Mouse (Mus musculus) G1E-ER4 (cell line): ENCODE measurements at regions not wholly inside any gene's neighbourhood (a gene's known extent, or its start where the extent isn't known, plus 50 kb on each side); places are given as distances from the start of the nearest gene placed in this dataset.

Experiments used
- GATA1 ChIP-seq: IDR thresholded peaks from one replicate; pipeline ENCODE4 v1.8.0; 2012; ENCODE audit warnings: low read length, inconsistent platforms

DNA sequence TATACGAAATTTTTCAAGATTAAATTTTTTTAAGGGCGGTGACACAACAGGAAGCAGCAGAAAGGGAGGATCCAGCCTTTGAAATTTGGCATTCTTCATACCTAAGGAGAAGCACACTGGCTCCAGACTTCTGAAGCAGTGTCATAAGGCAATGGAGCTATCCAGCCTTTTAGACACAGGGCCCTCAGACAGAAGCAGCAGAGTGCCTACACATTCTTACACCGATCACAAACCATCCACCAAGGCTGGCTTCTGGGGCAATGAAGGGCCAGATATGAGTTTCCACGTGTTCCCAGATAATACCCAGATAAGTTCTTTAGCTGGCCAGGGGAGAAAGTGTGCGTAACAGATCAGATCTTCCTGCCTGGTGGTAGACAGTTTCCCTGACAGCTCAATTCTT is 205.5 kb upstream of the Hes1 start:
- TF ChIP-seq GATA1: no peak

- no peak for TF ChIP-seq GATA1
Measured at GRCm38 (mm10) chr16:29860306-29860705, 203.9 kb upstream of the Hes1 start.

DNA sequence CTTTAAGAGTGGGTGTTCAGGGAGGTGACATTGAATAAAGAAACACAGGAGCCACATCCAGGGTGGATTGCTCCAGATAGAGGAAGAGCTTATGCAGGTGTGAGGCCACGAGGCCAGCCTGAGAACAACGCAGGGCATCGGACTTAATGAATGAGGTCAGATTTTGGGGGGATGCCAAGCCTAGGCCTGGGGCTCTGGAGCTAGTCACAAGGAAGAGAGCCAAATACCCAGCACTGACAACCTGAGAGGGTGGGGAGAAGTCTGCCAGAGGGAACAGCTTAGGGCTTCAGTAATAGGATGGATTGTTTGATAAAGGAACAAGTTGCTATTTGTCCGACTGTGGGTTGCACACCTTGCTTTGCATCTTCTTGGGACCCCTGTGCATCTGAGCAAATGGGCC is 203.1 kb upstream of the Hes1 start:
- no peak for TF ChIP-seq GATA1

GRCm38 (mm10) chr16:29865075-29865740 is 199.0 kb upstream of the Hes1 start:
- TF ChIP-seq GATA1: no peak

GRCm38 (mm10) chr16:29871395-29871794 is 192.8 kb upstream of the Hes1 start:
- TF ChIP-seq GATA1: no peak

GRCm38 (mm10) chr16:29876196-29876595 is 188.0 kb upstream of the Hes1 start:
- no peak for TF ChIP-seq GATA1

DNA sequence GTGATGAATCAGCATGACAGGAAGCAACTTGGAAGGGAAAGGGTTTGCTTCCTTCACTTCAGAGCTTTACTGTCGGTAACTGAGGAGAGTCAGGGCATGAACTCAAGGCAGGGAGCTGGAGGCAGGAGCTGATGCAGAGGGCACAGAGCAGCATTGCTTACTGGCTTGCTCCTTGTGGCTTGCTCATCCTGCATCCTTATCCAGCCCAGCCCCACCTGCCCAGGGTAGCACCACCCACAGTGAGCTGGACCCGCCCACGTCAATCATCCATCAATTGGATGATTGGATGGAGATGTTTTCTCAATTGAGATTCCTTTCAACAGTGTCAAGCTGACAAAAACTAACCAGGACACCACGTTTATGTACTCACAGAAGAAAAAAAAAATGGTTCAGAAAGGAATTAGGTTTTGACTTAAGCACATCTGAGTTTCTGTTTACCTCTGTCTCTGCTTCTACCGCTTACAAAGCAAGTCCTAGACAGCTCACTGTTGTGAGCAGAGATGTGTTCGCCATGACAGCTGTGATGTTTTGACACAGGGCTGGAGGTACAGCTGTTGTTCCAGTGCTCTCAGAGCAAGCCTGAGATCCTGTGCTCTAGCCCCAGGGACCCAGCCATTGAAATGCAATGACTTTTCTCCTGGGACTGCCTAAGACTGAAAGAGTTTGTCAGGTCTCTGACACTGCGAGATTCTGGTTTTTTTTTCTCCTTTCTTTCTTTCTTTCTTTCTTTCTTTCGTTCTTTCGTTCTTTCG is 186.6 kb upstream of the Hes1 start:
- TF ChIP-seq GATA1: no peak

DNA sequence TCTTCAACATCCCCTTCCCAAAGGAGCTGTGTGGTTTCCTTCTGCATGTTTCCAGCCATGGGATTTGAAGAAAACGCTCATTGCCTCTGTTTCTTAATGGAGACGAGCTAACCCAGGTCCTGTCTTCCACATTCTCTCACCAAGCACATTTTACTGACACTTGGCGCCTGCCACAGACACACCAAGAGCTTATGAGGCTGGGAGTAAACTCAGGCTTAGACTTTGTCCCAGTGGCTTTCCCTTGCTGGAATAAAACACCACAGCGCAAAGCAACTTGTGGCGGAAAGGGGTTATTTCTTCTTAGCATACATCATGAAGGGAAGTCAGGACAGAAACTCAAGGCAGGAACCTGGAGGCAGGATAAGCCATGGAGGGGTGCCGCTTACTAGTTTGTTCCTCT is 184.5 kb upstream of the Hes1 start:
- no peak for TF ChIP-seq GATA1

- TF ChIP-seq GATA1: no peak
Measured at GRCm38 (mm10) chr16:29881497-29881896, 182.7 kb upstream of the Hes1 start.

DNA sequence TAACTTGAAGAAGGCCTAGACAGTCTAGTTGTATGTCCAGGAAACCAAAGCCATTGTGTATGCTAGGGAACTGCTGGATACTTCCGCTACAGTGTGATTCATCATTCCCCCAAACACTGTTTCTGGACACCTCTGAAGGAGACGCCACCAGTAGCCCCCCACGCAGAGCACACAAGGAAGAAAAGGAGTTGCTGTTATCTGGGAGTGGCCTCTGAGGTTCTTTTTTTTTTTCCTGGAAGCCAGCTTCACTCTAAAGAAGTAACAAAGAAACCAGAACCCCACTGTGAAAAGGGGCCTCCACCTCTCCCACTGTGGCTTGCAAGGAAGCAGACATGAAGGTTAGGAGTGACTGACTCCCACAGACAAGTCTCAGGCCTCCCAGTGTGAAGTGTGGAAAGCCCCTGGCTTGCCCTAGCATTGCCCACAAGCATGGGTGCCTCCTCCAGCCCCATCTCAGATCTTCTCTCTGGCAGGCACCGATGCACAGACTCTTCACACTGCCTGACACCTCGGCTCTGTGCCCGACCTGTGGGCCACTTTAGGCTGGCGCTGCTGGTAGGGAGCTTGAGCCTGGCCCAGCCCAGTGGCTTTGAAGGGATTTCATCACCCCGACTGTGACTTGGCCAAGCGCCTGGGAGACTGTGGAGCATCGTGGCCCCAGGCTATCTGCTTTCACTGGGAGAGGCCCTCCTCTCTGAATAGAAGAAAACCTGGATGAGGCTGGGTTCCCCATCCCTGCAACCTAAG is 181.8 kb upstream of the Hes1 start:
- no peak for TF ChIP-seq GATA1

DNA sequence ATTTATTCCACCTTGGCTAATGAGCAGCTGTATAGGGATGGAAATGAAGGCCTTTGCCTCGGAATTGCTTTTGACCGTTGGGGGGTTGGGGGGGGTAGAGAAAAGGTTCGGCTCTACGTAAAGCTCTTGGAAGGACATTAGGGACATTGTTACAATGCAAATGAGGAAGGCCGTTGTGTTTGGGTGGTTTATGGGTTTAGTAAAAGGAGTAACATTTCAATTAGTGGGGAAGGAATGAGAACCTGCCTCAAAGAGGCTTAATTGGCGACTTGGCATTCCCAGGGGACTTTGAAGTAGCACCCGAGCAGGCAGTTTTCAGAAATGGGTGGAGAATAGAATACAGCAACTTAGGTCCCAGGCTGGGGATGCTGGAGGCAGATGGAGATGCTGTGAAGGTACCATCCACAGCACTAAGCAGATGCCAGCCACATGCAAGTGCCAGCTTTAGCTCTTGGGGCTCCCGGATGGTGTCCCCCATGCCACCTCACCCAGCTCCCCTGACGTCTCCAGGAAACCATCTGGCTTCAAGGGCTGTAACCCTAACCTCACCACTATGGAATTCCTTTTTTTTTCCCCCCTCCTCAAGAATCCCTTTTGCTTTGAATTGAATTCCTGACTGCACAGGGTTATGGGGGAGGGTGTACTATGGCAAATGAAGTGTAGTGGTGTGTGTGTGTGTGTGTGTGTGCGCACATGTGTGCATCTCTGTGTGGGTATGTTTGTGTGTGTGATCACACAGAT is 180.8 kb upstream of the Hes1 start:
- TF ChIP-seq GATA1: no peak

- no peak for TF ChIP-seq GATA1
Measured at GRCm38 (mm10) chr16:29884899-29885298, 179.3 kb upstream of the Hes1 start.

- TF ChIP-seq GATA1: no peak
Measured at GRCm38 (mm10) chr16:29886755-29887154, 177.4 kb upstream of the Hes1 start.

- TF ChIP-seq GATA1: no peak
Measured at GRCm38 (mm10) chr16:29889346-29889745, 174.8 kb upstream of the Hes1 start.

DNA sequence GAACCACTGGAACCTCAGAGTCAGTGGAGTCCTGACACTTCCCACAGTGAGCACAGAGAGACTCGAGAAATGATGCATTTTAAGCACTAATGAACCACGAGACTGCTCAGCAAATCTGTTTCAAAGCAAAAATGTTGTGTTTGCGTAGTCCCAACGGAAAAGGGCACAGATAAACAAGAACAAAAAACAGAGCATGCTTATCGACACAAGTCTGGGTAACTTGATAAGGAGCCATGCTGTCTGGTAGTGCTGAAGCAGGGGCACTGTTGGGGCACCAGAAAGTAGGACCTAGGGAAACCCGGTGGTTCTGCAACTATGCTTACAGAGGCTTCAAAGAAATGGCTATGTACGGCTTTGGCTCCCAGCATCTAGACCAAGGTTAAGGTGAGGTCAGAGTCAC is 172.7 kb upstream of the Hes1 start:
- peak; percentile 75 for TF ChIP-seq GATA1

- no peak for TF ChIP-seq GATA1
Measured at GRCm38 (mm10) chr16:29893871-29894828, 170.0 kb upstream of the Hes1 start.
